Mouse (Mus musculus): Measurements from ENCODE around the gene Gtf3c1.

- TF ChIP-seq CTCF (IDR thresholded peaks at IDR 0.05; ENCODE audit: low read depth, low read length) (no peak), POLR2A (IDR thresholded peaks at IDR 0.05; ENCODE audit: extremely low read depth, insufficient read depth, low read length) (no peak)
Measured at GRCm38 (mm10) chr7:125615453-125615852, 92.1 kb downstream of the Gtf3c1 start.
